In genomic region chr11:69758971-69759721, GRCm38 (mm10) we compare ENCODE assay signal across 8 mouse cellular contexts. TPM values are rescaled to one million over a fixed set of nuclear protein-coding genes. Genes with fewer than 3 reads are reported as not detected.
DNase-seq lines count a peak whose midpoint lies in the region; ATAC-seq and TF ChIP-seq lines count a peak whose summit lies in the region.

No protein-coding gene starts in this region.

- peak overlapping the region; percentile 100 for H3K27ac ChIP-seq in embryonic facial prominence, embryonic 15.5 days (replicated peaks)
- peak overlapping the region; percentile 95 for H3K27ac ChIP-seq in limb, embryonic 14.5 days (replicated peaks; ENCODE audit: low read depth, low read length)
- H3K27ac ChIP-seq in midbrain, embryonic 16.5 days (ENCODE audit: low read length): peak overlapping the region; percentile 99
- peak overlapping the region; percentile 99 for H3K27ac ChIP-seq in stomach, embryonic 15.5 days

- peak; percentile 97 for DNase-seq in A20 (ENCODE audit: low read depth, low spot score)
- peak; percentile 49 to 82 for DNase-seq in adrenal gland, postnatal 4 days (ENCODE audit: low spot score in 2 of 2)
- DNase-seq in heart, adult 9 months (ENCODE audit: low spot score in 2 of 2): peak; percentile 92 to 94
- DNase-seq in kidney, adult 9 months: peak; percentile 94
- DNase-seq in limb, embryonic 14.5 days (ENCODE audit: low spot score): peak; percentile 95

- H3K9ac ChIP-seq in embryonic facial prominence, embryonic 15.5 days: peak overlapping the region; percentile 35
- peak overlapping the region; percentile 65 for H3K9ac ChIP-seq in limb, embryonic 14.5 days (ENCODE audit: low read depth, low read length, severe bottlenecking)
- H3K9ac ChIP-seq in midbrain, embryonic 16.5 days (ENCODE audit: low read depth, low read length): peak overlapping the region; percentile 77
- H3K9ac ChIP-seq in stomach, embryonic 15.5 days: peak overlapping the region; percentile 42; the same call in 1 of the 2 replicates

- no peaks in the 10 kb centered on the region for H3K36me3 ChIP-seq in embryonic facial prominence, embryonic 15.5 days
- H3K36me3 ChIP-seq in limb, embryonic 14.5 days (ENCODE audit: control insufficient read depth, insufficient read depth, low read length): no peaks in the 10 kb centered on the region
- no peaks in the 10 kb centered on the region for H3K36me3 ChIP-seq in midbrain, embryonic 16.5 days (ENCODE audit: control insufficient read depth, insufficient read depth, low read length)
- H3K36me3 ChIP-seq in stomach, embryonic 15.5 days: no peaks in the 10 kb centered on the region

- under 1% methylated on average over 37 of the region's 37 CpGs for WGBS in embryonic facial prominence, embryonic 15.5 days
- under 1% methylated on average over 37 of the region's 37 CpGs for WGBS in limb, embryonic 14.5 days
- under 1% methylated on average over 37 of the region's 37 CpGs for WGBS in midbrain, embryonic 16.5 days
- WGBS in stomach, embryonic 15.5 days: under 1% methylated on average over 37 of the region's 37 CpGs

- TF ChIP-seq POLR2A in limb, embryonic 14.5 days (IDR thresholded peaks at IDR 0.05; ENCODE audit: borderline replicate concordance, extremely low read depth, insufficient read depth, insufficient read length): peak; percentile 63; the same call in 1 of the 2 replicates

- peak overlapping the region; percentile 77 for H3K4me2 ChIP-seq in embryonic facial prominence, embryonic 15.5 days (replicated peaks)
- peak overlapping the region; percentile 66 for H3K4me2 ChIP-seq in limb, embryonic 14.5 days (replicated peaks; ENCODE audit: low read depth, low read length, severe bottlenecking)
- peak overlapping the region; percentile 81 for H3K4me2 ChIP-seq in midbrain, embryonic 16.5 days (ENCODE audit: low read length)
- peak overlapping the region; percentile 76 for H3K4me2 ChIP-seq in stomach, embryonic 15.5 days

- H3K27me3 ChIP-seq in embryonic facial prominence, embryonic 15.5 days: no peaks in the 10 kb centered on the region
- H3K27me3 ChIP-seq in limb, embryonic 14.5 days (ENCODE audit: control insufficient read depth, insufficient read depth, low read length): no peaks in the 10 kb centered on the region
- H3K27me3 ChIP-seq in midbrain, embryonic 16.5 days (ENCODE audit: control insufficient read depth, insufficient read depth, low read depth, low read length): no peaks in the 10 kb centered on the region
- no peaks in the 10 kb centered on the region for H3K27me3 ChIP-seq in stomach, embryonic 15.5 days (replicated peaks)

- peak overlapping the region; percentile 60 for H3K4me3 ChIP-seq in embryonic facial prominence, embryonic 15.5 days (replicated peaks)
- peak overlapping the region; percentile 56 for H3K4me3 ChIP-seq in limb, embryonic 14.5 days (replicated peaks; ENCODE audit: low read length)
- peak overlapping the region; percentile 53 for H3K4me3 ChIP-seq in midbrain, embryonic 16.5 days (ENCODE audit: low read depth, low read length)
- peak overlapping the region; percentile 58 for H3K4me3 ChIP-seq in stomach, embryonic 15.5 days (replicated peaks)

- H3K9me3 ChIP-seq in embryonic facial prominence, embryonic 15.5 days (replicated peaks): no peaks in the 10 kb centered on the region
- no peaks in the 10 kb centered on the region for H3K9me3 ChIP-seq in limb, embryonic 14.5 days (ENCODE audit: control insufficient read depth, low read length)
- no peaks in the 10 kb centered on the region for H3K9me3 ChIP-seq in midbrain, embryonic 16.5 days (replicated peaks; ENCODE audit: control insufficient read depth, low read length, poor library complexity, severe bottlenecking)
- H3K9me3 ChIP-seq in stomach, embryonic 15.5 days: no peaks in the 10 kb centered on the region

- H3K4me1 ChIP-seq in embryonic facial prominence, embryonic 15.5 days: peaks cover 42% of the 10 kb centered on the region
- peaks cover 34% of the 10 kb centered on the region for H3K4me1 ChIP-seq in limb, embryonic 14.5 days (ENCODE audit: control insufficient read depth, insufficient read depth, low read length)
- peaks cover 40% of the 10 kb centered on the region for H3K4me1 ChIP-seq in midbrain, embryonic 16.5 days (ENCODE audit: control insufficient read depth, insufficient read depth, low read length)
- H3K4me1 ChIP-seq in stomach, embryonic 15.5 days: peaks cover 28% of the 10 kb centered on the region

- peak; percentile 88 for ATAC-seq in embryonic facial prominence, embryonic 15.5 days (ENCODE audit: insufficient number of reproducible peaks, low FRiP score, low TSS enrichment, low read depth)
- ATAC-seq in limb, embryonic 14.5 days (ENCODE audit: low FRiP score, low read depth): peak; percentile 89
- ATAC-seq in midbrain, embryonic 16.5 days: peak; percentile 88
- ATAC-seq in stomach, embryonic 15.5 days (ENCODE audit: insufficient read depth, low FRiP score, low read depth): peak; percentile 88

RNA-seq across cellular contexts. Expression of gene Polr2a, which starts 0.7 kb away (rescaled TPM):
- 100 to 1,000 TPM in 1 of 2 experiments, 10 to 100 TPM in 1; 92.4 to 108 TPM for total RNA-seq in adrenal gland, postnatal 4 days (2021)
- 24.3 and 28.2 TPM in 2 replicates for polyA plus RNA-seq in embryonic facial prominence, embryonic 15.5 days (2015; fragmentation: Nextera tagmentation; extraction: Ambion mirVana)
- polyA plus RNA-seq in limb, embryonic 14.5 days (2012; rRNA removed): 76.6 and 100 TPM in 2 replicates
- 40.7 and 45.3 TPM in 2 replicates for polyA plus RNA-seq in limb, embryonic 14.5 days (2014; fragmentation: Nextera tagmentation; extraction: Ambion mirVana)
- polyA plus RNA-seq in midbrain, embryonic 16.5 days (2015; fragmentation: Nextera tagmentation; extraction: Ambion mirVana): 13.0 and 15.5 TPM in 2 replicates
- 21.0 and 25.8 TPM in 2 replicates for polyA plus RNA-seq in stomach, embryonic 15.5 days (2015; fragmentation: Nextera tagmentation; extraction: Ambion mirVana)

RNA-seq across cellular contexts. Expression of gene Slc35g3, which starts 2.6 kb away (rescaled TPM):
- total RNA-seq in adrenal gland, postnatal 4 days (2021): not detected
- 0.15 and 0.18 TPM in 2 replicates for polyA plus RNA-seq in embryonic facial prominence, embryonic 15.5 days (2015; fragmentation: Nextera tagmentation; extraction: Ambion mirVana)
- polyA plus RNA-seq in limb, embryonic 14.5 days (2012; rRNA removed): 0.14 and 0.23 TPM in 2 replicates
- 0.21 TPM in 1 of 2 replicates, not detected in the other for polyA plus RNA-seq in limb, embryonic 14.5 days (2014; fragmentation: Nextera tagmentation; extraction: Ambion mirVana)
- 0.21 and 0.22 TPM in 2 replicates for polyA plus RNA-seq in midbrain, embryonic 16.5 days (2015; fragmentation: Nextera tagmentation; extraction: Ambion mirVana)
- 0.12 TPM in 1 of 2 replicates, not detected in the other for polyA plus RNA-seq in stomach, embryonic 15.5 days (2015; fragmentation: Nextera tagmentation; extraction: Ambion mirVana)

RNA-seq across cellular contexts. Expression of gene Zbtb4, which starts 6.6 kb away (rescaled TPM):
- 10 to 100 TPM; 48.5 to 58.3 TPM for total RNA-seq in adrenal gland, postnatal 4 days (2021)
- polyA plus RNA-seq in embryonic facial prominence, embryonic 15.5 days (2015; fragmentation: Nextera tagmentation; extraction: Ambion mirVana): 5.7 and 6.1 TPM in 2 replicates
- 12.8 and 14.3 TPM in 2 replicates for polyA plus RNA-seq in limb, embryonic 14.5 days (2012; rRNA removed)
- 4.1 and 5.0 TPM in 2 replicates for polyA plus RNA-seq in limb, embryonic 14.5 days (2014; fragmentation: Nextera tagmentation; extraction: Ambion mirVana)
- 4.2 and 5.2 TPM in 2 replicates for polyA plus RNA-seq in midbrain, embryonic 16.5 days (2015; fragmentation: Nextera tagmentation; extraction: Ambion mirVana)
- 2.7 and 3.0 TPM in 2 replicates for polyA plus RNA-seq in stomach, embryonic 15.5 days (2015; fragmentation: Nextera tagmentation; extraction: Ambion mirVana)

RNA-seq across cellular contexts. Expression of gene Chrnb1, which starts 36.6 kb away (rescaled TPM):
- total RNA-seq in adrenal gland, postnatal 4 days (2021): 1 to 10 TPM; 3.6 to 4.0 TPM
- polyA plus RNA-seq in embryonic facial prominence, embryonic 15.5 days (2015; fragmentation: Nextera tagmentation; extraction: Ambion mirVana): 29.3 and 38.6 TPM in 2 replicates
- 69.4 and 81.0 TPM in 2 replicates for polyA plus RNA-seq in limb, embryonic 14.5 days (2012; rRNA removed)
- polyA plus RNA-seq in limb, embryonic 14.5 days (2014; fragmentation: Nextera tagmentation; extraction: Ambion mirVana): 14.1 and 19.0 TPM in 2 replicates
- polyA plus RNA-seq in midbrain, embryonic 16.5 days (2015; fragmentation: Nextera tagmentation; extraction: Ambion mirVana): 1.4 and 1.6 TPM in 2 replicates
- polyA plus RNA-seq in stomach, embryonic 15.5 days (2015; fragmentation: Nextera tagmentation; extraction: Ambion mirVana): 5.1 and 6.0 TPM in 2 replicates

RNA-seq across cellular contexts. Expression of gene Fgf11, which starts 42.5 kb away (rescaled TPM):
- 1 to 10 TPM; 3.4 to 4.8 TPM for total RNA-seq in adrenal gland, postnatal 4 days (2021)
- polyA plus RNA-seq in embryonic facial prominence, embryonic 15.5 days (2015; fragmentation: Nextera tagmentation; extraction: Ambion mirVana): 4.1 and 4.4 TPM in 2 replicates
- polyA plus RNA-seq in limb, embryonic 14.5 days (2012; rRNA removed): 17.2 and 17.5 TPM in 2 replicates
- polyA plus RNA-seq in limb, embryonic 14.5 days (2014; fragmentation: Nextera tagmentation; extraction: Ambion mirVana): 2.2 and 3.4 TPM in 2 replicates
- polyA plus RNA-seq in midbrain, embryonic 16.5 days (2015; fragmentation: Nextera tagmentation; extraction: Ambion mirVana): 4.1 and 4.5 TPM in 2 replicates
- polyA plus RNA-seq in stomach, embryonic 15.5 days (2015; fragmentation: Nextera tagmentation; extraction: Ambion mirVana): 2.2 and 2.4 TPM in 2 replicates

Comparison
In these comparisons a context has a peak if more than half of its experiments do, and no peak if none do; other contexts are left out.
1. Peak in every context shown above with its lines: DNase-seq, ATAC-seq, H3K4me3 ChIP-seq and H3K27ac ChIP-seq.